Mouse (Mus musculus) CH12.LX (cell line): ENCODE measurements around the gene Cfap45. TPM values are rescaled to one million over a fixed set of nuclear protein-coding genes. Genes with fewer than 3 reads are reported as not detected.

Experiments used
- DNase-seq: peaks from one replicate; pipeline ENCODE4 v3.0.0-alpha.2; 2013; ENCODE audit errors: extremely low read depth
- H3K27ac ChIP-seq: 2 replicates; pipeline ENCODE4 v1.5.1; 2012; ENCODE audit warnings: low read depth, mild to moderate bottlenecking, control low read depth, moderate library complexity; ENCODE audit not compliant: insufficient read depth
- H3K27me3 ChIP-seq: replicated peaks from 2 replicates; pipeline ENCODE3; 2012; ENCODE audit warnings: inconsistent platforms
- H3K36me3 ChIP-seq, 2 experiments: replicated peaks in 1 of 2; 2 replicates each; pipeline versions ENCODE3 to v1.6.1; 2012; ENCODE audit warnings: inconsistent platforms in 1 of 2, low read length in 1 of 2, mild to moderate bottlenecking in 1 of 2, mixed read lengths in 1 of 2, moderate library complexity in 1 of 2; ENCODE audit not compliant: control insufficient read depth in 1 of 2, insufficient read depth in 1 of 2
- H3K4me1 ChIP-seq, 2 experiments: 2 replicates each; pipeline ENCODE4 v1.6.1; 2012; ENCODE audit warnings: inconsistent platforms in 1 of 2, moderate library complexity in 1 of 2; ENCODE audit not compliant: insufficient read depth in 2 of 2, control insufficient read depth in 1 of 2
- H3K4me2 ChIP-seq: 2 replicates; pipeline ENCODE4 v1.6.1; 2012; ENCODE audit warnings: low read depth, mild to moderate bottlenecking, control low read depth; ENCODE audit not compliant: poor library complexity, insufficient read depth, severe bottlenecking
- H3K4me3 ChIP-seq, 3 experiments: fragments of 150-350 bp in 1 of 3; sonication (generic) in 1 of 3; replicated peaks in 1 of 3; 2 replicates each; pipeline versions ENCODE3 to v1.5.1; 2011 to 2012; ENCODE audit warnings: low read depth in 2 of 3, low read length in 2 of 3, mild to moderate bottlenecking in 2 of 3, moderate library complexity in 2 of 3, control low read depth in 1 of 3, improper control_type of control experiment in 1 of 3, inconsistent platforms in 1 of 3, mixed read lengths in 1 of 3; ENCODE audit not compliant: poor library complexity in 1 of 3
- H3K79me2 ChIP-seq: replicated peaks from 2 replicates; pipeline ENCODE4 v1.6.1; 2012; ENCODE audit warnings: mild to moderate bottlenecking, moderate library complexity; ENCODE audit not compliant: control insufficient read depth, poor library complexity, insufficient read depth, severe bottlenecking; ENCODE audit errors: extremely low read depth
- H3K9ac ChIP-seq: 2 replicates; pipeline ENCODE4 v1.6.1; 2012; ENCODE audit warnings: low read depth, mild to moderate bottlenecking, control low read depth, moderate library complexity; ENCODE audit not compliant: insufficient read depth
- H3K9me3 ChIP-seq: replicated peaks from 2 replicates; pipeline ENCODE3; 2012; ENCODE audit warnings: low read length, inconsistent platforms, mixed read lengths
- BHLHE40 ChIP-seq: IDR thresholded peaks from 2 replicates; pipeline ENCODE4 v1.6.1; 2011; ENCODE audit warnings: mild to moderate bottlenecking, low read depth, low read length, improper control_type of control experiment
- CHD1 ChIP-seq: IDR thresholded peaks from 2 replicates; pipeline ENCODE4 v1.6.1; 2012; ENCODE audit warnings: low read depth, low read length, improper control_type of control experiment, inconsistent platforms
- CHD2 ChIP-seq: IDR thresholded peaks from 2 replicates; pipeline ENCODE4 v1.6.1; 2011; ENCODE audit warnings: low read length, improper control_type of control experiment
- CTCF ChIP-seq, 2 experiments: IDR thresholded peaks in 1 of 2; conservative IDR thresholded peaks in 1 of 2; 2 replicates each; pipeline ENCODE4 v1.5.1; 2011 to 2012; ENCODE audit warnings: low read depth in 2 of 2, low read length in 2 of 2, improper control_type of control experiment in 1 of 2, inconsistent platforms in 1 of 2, mild to moderate bottlenecking in 1 of 2, moderate library complexity in 1 of 2
- ELF1 ChIP-seq: IDR thresholded peaks from 2 replicates; pipeline ENCODE4 v1.6.1; 2014; ENCODE audit warnings: low read depth, mild to moderate bottlenecking, inconsistent platforms, low read length, improper control_type of control experiment
- MAFK ChIP-seq: IDR thresholded peaks from 2 replicates; pipeline ENCODE4 v1.6.1; 2011; ENCODE audit warnings: low read length, improper control_type of control experiment; ENCODE audit not compliant: insufficient replicate concordance
- MAX ChIP-seq: IDR thresholded peaks from 2 replicates; pipeline ENCODE4 v1.6.1; 2011; ENCODE audit warnings: low read length, improper control_type of control experiment
- NRF1 ChIP-seq: IDR thresholded peaks from 2 replicates; pipeline ENCODE4 v1.6.1; 2014; ENCODE audit warnings: low read depth, mild to moderate bottlenecking, inconsistent platforms, low read length, improper control_type of control experiment, moderate library complexity
- POLR2A ChIP-seq: IDR thresholded peaks from 2 replicates; pipeline ENCODE4 v1.6.1; 2011; ENCODE audit warnings: low read depth, mild to moderate bottlenecking, improper control_type of control experiment, low read length
- RAD21 ChIP-seq: IDR thresholded peaks from 2 replicates; pipeline ENCODE4 v1.6.1; 2011; ENCODE audit warnings: low read depth, mild to moderate bottlenecking, low read length, improper control_type of control experiment, moderate library complexity
- RCOR1 ChIP-seq: conservative IDR thresholded peaks from 2 replicates; pipeline ENCODE4 v1.6.1; 2012; ENCODE audit warnings: low read depth, mild to moderate bottlenecking, inconsistent platforms, low read length, improper control_type of control experiment
- SMC3 ChIP-seq: IDR thresholded peaks from 2 replicates; pipeline ENCODE4 v1.6.1; 2011; ENCODE audit warnings: low read depth, low read length, improper control_type of control experiment
- TCF12 ChIP-seq: IDR thresholded peaks from 2 replicates; pipeline ENCODE4 v1.6.1; 2014; ENCODE audit warnings: low read depth, mild to moderate bottlenecking, inconsistent platforms, low read length, improper control_type of control experiment
- UBTF ChIP-seq: IDR thresholded peaks from 2 replicates; pipeline ENCODE4 v1.6.1; 2012; ENCODE audit warnings: low read depth, mild to moderate bottlenecking, inconsistent platforms, low read length, improper control_type of control experiment, moderate library complexity
- USF1 ChIP-seq: IDR thresholded peaks from 2 replicates; pipeline ENCODE4 v1.6.1; 2014; ENCODE audit warnings: low read depth, mild to moderate bottlenecking, inconsistent platforms, low read length, improper control_type of control experiment
- USF2 ChIP-seq: conservative IDR thresholded peaks from 2 replicates; pipeline ENCODE4 v1.6.1; 2011; ENCODE audit warnings: low read depth, low read length, improper control_type of control experiment
- ZKSCAN1 ChIP-seq: IDR thresholded peaks from 2 replicates; pipeline ENCODE4 v1.6.1; 2012; ENCODE audit warnings: low read depth, inconsistent platforms, low read length, improper control_type of control experiment, borderline replicate concordance
- dilution Hi-C: fragments of 300-500 bp; cut with MboI; formaldehyde crosslinking; loops from 2 replicates; pipeline ENCODE4 v1.14.3; 2020; ENCODE audit warnings: low sequenced_read_pairs; ENCODE audit not compliant: extremely low pct_unique_long_range_greater_than_20kb, extremely low pct_ligation_motif_present
- in situ Hi-C: fragments of 300-500 bp; cut with MboI; formaldehyde crosslinking; loops from 3 replicates; pipeline ENCODE4 v1.14.3; 2019; ENCODE audit warnings: low sequenced_read_pairs, low pct_ligation_motif_present, low pct_unique_long_range_greater_than_20kb, mixed read lengths
- polyA plus RNA-seq: library from polyadenylated mRNA; unstranded; fragments of >175 nt; gene quantifications from 2 replicates; pipeline ENCODE4 v1.2.1, GENCODE M21; 2012; ENCODE audit warnings: low read depth; ENCODE audit not compliant: insufficient read length
- total RNA-seq, 2 experiments: library from RNA; depleted of rRNA; stranded (reverse); fragments of 300-350 nt in 1 of 2; fragments of >200 nt in 1 of 2; gene quantifications; 2 replicates each; pipeline ENCODE4 v1.2.3; 2012 to 2014

The Cfap45 gene
- total and polyA plus RNA-seq, 3 experiments = not detected

DNA sequence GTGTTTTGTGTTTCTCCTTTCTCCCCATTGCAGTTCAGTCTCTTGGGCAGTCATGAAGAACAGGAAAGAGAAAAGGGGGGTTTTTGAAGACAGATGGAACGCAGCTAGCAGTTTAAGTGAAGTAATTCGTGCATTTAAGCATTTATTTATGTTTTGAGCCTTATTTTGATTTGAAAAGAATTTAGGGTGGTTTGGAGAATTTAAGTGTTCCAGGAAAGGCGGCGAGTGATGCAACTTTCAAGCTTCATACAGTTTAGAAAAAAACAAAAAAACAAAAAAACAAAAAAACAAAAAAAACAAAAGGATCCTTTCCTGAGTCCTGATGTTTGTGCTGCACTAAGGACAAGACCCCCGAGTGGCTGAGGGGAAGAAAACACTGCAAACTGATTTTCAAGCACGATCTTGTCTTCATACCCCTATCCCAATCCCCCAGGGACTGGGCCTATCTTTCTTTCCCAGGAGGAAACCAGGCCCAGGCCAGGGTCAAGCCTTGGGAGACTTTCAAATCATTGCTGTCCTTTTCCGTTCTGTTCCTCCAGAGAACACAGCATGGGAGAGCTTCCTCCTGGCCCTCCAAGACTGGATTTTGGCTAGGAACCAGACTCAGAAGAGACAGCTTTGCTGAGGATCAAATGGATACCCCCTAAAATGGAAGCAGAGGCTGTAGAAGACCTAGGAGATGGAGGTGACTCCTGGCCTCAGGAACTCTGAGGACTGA lies 5.9 kb upstream of the Cfap45 start:
- Histone ChIP-seq H3K4me1 (peaks cover 10 to 41% of the 10 kb centered on the region in 2 experiments), H3K27ac (peak overlapping the region; percentile 96)
- TF ChIP-seq MAX (no peak; the same call in 1 of the 2 replicates), POLR2A (no peak), USF2 (no peak), NRF1 (0 out of 2 replicates have a peak, but pooled peaks have one; percentile 3), TCF12 (no peak), RCOR1 (0 out of 2 replicates have a peak, but pooled peaks have one; percentile 20), CHD2 (no peak), USF1 (no peak), ELF1 (no peak), BHLHE40 (no peak), CTCF (conservative IDR thresholded peaks at IDR 0.05 in 1 of 2, IDR thresholded peaks at IDR 0.05 in 1 of 2; ENCODE audit: low read depth in 2 of 2, low read length in 2 of 2) (no peak), CHD1 (no peak)
- TF ChIP-seq, all 38 proteins: peak for 2
- no peak for DNase-seq
- Histone ChIP-seq H3K27me3 (no peaks in the 10 kb centered on the region), H3K4me3 (peak overlapping the region in 2 of 3 experiments; percentile 28 to 51), H3K79me2 (no peaks in the 10 kb centered on the region), H3K9ac (peak overlapping the region; percentile 88), H3K36me3 (peaks cover 0 to 5% of the 10 kb centered on the region in 2 experiments), H3K9me3 (peaks cover 11% of the 10 kb centered on the region), H3K4me2 (peak overlapping the region; percentile 84)
- in situ Hi-C loops (no loop called here), dilution Hi-C loops (no loop called here)

- no peak overlapping the region for H3K4me3 ChIP-seq
- H3K27me3 ChIP-seq = no peaks in the 10 kb centered on the region
- peaks cover 10 to 35% of the 10 kb centered on the region in 2 experiments for H3K4me1 ChIP-seq
- no peak for DNase-seq
- in situ Hi-C loops (no loop called here), dilution Hi-C loops (no loop called here)
- H3K9ac ChIP-seq = no peak overlapping the region
- H3K27ac ChIP-seq = no peak overlapping the region
- no peaks in the 10 kb centered on the region for H3K79me2 ChIP-seq
- peaks cover 0 to 1% of the 10 kb centered on the region in 2 experiments for H3K36me3 ChIP-seq
- peaks cover 11% of the 10 kb centered on the region for H3K9me3 ChIP-seq
- H3K4me2 ChIP-seq = no peak overlapping the region
- TF ChIP-seq CTCF (conservative IDR thresholded peaks at IDR 0.05 in 1 of 2, IDR thresholded peaks at IDR 0.05 in 1 of 2; ENCODE audit: low read depth in 2 of 2, low read length in 2 of 2) (no peak), MAFK (peak; percentile 72), UBTF (no peak)
These were observed 5.2 kb upstream of the Cfap45 start for GRCm38 (mm10) chr1:172515396-172515795.

- H3K27ac ChIP-seq = no peak overlapping the region
- peaks cover 0 to 1% of the 10 kb centered on the region in 2 experiments for H3K36me3 ChIP-seq
- no peaks in the 10 kb centered on the region for H3K27me3 ChIP-seq
- H3K4me3 ChIP-seq = no peak overlapping the region
- dilution Hi-C loops = no loop called here
- H3K9me3 ChIP-seq = peaks cover 11% of the 10 kb centered on the region
- H3K79me2 ChIP-seq = no peaks in the 10 kb centered on the region
- DNase-seq = no peak
- no peak overlapping the region for H3K9ac ChIP-seq
- in situ Hi-C loops = no loop called here
- TF ChIP-seq SMC3 = peak; percentile 49
- no peak for TF ChIP-seq NRF1
- TF ChIP-seq RAD21 = peak; percentile 41
- TF ChIP-seq CTCF (conservative IDR thresholded peaks at IDR 0.05 in 1 of 2, IDR thresholded peaks at IDR 0.05 in 1 of 2; ENCODE audit: low read depth in 2 of 2, low read length in 2 of 2) = peak; percentile 59 to 64
- TF ChIP-seq ZKSCAN1 = no peak
- TF ChIP-seq, all 38 proteins: peak for 3
- H3K4me2 ChIP-seq = no peak overlapping the region
- peaks cover 10 to 42% of the 10 kb centered on the region in 2 experiments for H3K4me1 ChIP-seq
These were observed 2.6 kb upstream of the Cfap45 start for GRCm38 (mm10) chr1:172518013-172518412.
